Mouse (Mus musculus) liver, adult 2 months (tissue): ENCODE data around the gene Usp47. TPM values are rescaled to one million over a fixed set of nuclear protein-coding genes. Genes with fewer than 3 reads are reported as not detected.

ENCODE experiments used
- DNase-seq: peaks from one replicate; pipeline ENCODE4 v3.0.0-alpha.2; 2011; ENCODE audit warnings: low read depth, low spot score; ENCODE audit errors: extremely low read depth
- H3K27ac ChIP-seq: fragments of 200-500 bp; replicated peaks from 2 replicates; pipeline ENCODE4 v1.5.1; 2012; ENCODE audit warnings: low read depth, mild to moderate bottlenecking, control low read depth, inconsistent platforms, low read length; ENCODE audit not compliant: insufficient read depth
- H3K27me3 ChIP-seq: fragments of 200-500 bp; 2 replicates; pipeline ENCODE4 v1.6.1; 2012; ENCODE audit warnings: mild to moderate bottlenecking, moderate library complexity, low read length, inconsistent platforms; ENCODE audit not compliant: control insufficient read depth, insufficient read depth
- H3K36me3 ChIP-seq: fragments of 200-500 bp; 2 replicates; pipeline ENCODE4 v1.6.1; 2012; ENCODE audit warnings: low read length, inconsistent platforms; ENCODE audit not compliant: control insufficient read depth, insufficient read depth
- H3K4me1 ChIP-seq: fragments of 200-500 bp; 2 replicates; pipeline ENCODE4 v1.6.1; 2011; ENCODE audit warnings: low read length; ENCODE audit not compliant: control insufficient read depth, insufficient read depth
- H3K4me3 ChIP-seq: fragments of 200-500 bp; 2 replicates; pipeline ENCODE4 v1.5.1; 2011; ENCODE audit warnings: low read depth, mild to moderate bottlenecking, control low read depth, low read length, moderate library complexity; ENCODE audit not compliant: insufficient read depth
- H3K79me2 ChIP-seq: fragments of 200-500 bp; 2 replicates; pipeline ENCODE4 v1.6.1; 2012; ENCODE audit warnings: inconsistent platforms, mild to moderate bottlenecking, low read length, moderate library complexity; ENCODE audit not compliant: control insufficient read depth, insufficient read depth
- H3K9ac ChIP-seq: fragments of 200-500 bp; 2 replicates; pipeline ENCODE4 v1.6.1; 2012; ENCODE audit warnings: low read depth, mild to moderate bottlenecking, control low read depth, inconsistent platforms, low read length
- CTCF ChIP-seq: fragments of 200-500 bp; IDR thresholded peaks from 2 replicates; pipeline ENCODE4 v1.5.1; 2011; ENCODE audit warnings: low read depth, low read length, control low read depth
- POLR2A ChIP-seq: fragments of 200-500 bp; IDR thresholded peaks from 2 replicates; pipeline ENCODE4 v1.6.1; 2011; ENCODE audit warnings: low read length, control low read depth; ENCODE audit not compliant: insufficient read depth; ENCODE audit errors: extremely low read depth
- WGBS: fragments of 180-500 bp; shearing (Covaris S2); methylation state at CpG from one replicate; pipeline ENCODE4 v1.1.7; 2018; 5-methylcytosine and 5-hydroxymethylcytosine counted together
- polyA plus RNA-seq: library from polyadenylated mRNA; depleted of rRNA; stranded (reverse); fragments of >200 nt; gene quantifications from 2 replicates; pipeline ENCODE4 v1.2.3, GENCODE M21; 2012
- total RNA-seq: library from RNA; depleted of rRNA; stranded (reverse); fragments of >200 nt; gene quantifications from 2 replicates; pipeline ENCODE4 v1.2.3, GENCODE M21; 2014

The Usp47 gene
- total and polyA plus RNA-seq, 2 experiments = 9.4 to 56.3 TPM

DNA sequence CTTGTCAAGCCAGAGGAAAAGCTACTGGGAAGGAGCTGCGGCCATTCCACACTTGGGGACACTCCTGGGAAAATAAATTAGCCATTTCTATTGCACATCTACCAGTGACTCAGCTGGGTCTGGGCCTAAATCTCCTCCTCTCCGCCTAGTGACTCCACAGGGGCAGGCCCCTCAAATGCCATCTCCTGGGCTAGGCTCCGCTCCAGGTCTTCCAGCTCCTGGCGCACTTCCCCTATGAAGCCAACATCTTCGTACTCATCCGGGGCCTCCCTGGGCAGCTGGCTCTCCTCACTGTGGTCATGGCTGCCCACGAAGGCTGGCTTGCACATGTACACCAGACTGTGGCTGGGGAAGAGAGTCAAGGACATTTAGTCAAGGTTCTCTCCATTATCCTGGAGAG is 94.8 kb downstream of the Usp47 start:
- Histone ChIP-seq H3K9ac (no peak overlapping the region), H3K27ac (no peak overlapping the region), H3K4me3 (no peak overlapping the region), H3K4me1 (no peaks in the 10 kb centered on the region), H3K36me3 (no peaks in the 10 kb centered on the region), H3K27me3 (no peaks in the 10 kb centered on the region), H3K79me2 (no peaks in the 10 kb centered on the region)
- 96% methylated on average over 7 of the region's 7 CpGs for WGBS
- no peak for TF ChIP-seq POLR2A
- no peak for TF ChIP-seq CTCF
- no peak for DNase-seq

DNA sequence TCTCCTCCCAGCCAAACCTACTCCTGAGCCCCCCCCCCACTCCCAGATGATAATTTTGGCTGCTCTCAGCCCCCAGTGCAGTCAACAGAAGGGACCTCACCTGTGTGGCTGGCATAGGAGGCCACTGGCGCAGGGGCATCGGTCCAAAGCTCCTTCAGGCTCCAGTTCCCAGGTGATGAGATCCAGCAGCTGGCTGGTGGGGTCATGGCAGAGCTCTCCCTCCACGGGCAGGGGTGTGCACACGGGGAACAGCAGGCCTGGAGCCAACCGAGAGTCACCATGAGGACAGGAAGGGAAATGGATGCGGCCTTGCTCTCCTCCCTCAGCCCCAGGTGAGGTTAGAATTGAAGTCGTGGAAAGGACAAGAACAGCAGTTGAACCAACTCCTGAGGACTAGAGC is 95.9 kb downstream of the Usp47 start:
- WGBS = 84% methylated on average over 7 of the region's 7 CpGs
- Histone ChIP-seq H3K27ac (no peak overlapping the region), H3K4me1 (no peaks in the 10 kb centered on the region), H3K9ac (no peak overlapping the region), H3K36me3 (no peaks in the 10 kb centered on the region), H3K79me2 (no peaks in the 10 kb centered on the region), H3K27me3 (no peaks in the 10 kb centered on the region), H3K4me3 (no peak overlapping the region)
- TF ChIP-seq POLR2A (no peak), CTCF (no peak)
- DNase-seq = no peak

DNA sequence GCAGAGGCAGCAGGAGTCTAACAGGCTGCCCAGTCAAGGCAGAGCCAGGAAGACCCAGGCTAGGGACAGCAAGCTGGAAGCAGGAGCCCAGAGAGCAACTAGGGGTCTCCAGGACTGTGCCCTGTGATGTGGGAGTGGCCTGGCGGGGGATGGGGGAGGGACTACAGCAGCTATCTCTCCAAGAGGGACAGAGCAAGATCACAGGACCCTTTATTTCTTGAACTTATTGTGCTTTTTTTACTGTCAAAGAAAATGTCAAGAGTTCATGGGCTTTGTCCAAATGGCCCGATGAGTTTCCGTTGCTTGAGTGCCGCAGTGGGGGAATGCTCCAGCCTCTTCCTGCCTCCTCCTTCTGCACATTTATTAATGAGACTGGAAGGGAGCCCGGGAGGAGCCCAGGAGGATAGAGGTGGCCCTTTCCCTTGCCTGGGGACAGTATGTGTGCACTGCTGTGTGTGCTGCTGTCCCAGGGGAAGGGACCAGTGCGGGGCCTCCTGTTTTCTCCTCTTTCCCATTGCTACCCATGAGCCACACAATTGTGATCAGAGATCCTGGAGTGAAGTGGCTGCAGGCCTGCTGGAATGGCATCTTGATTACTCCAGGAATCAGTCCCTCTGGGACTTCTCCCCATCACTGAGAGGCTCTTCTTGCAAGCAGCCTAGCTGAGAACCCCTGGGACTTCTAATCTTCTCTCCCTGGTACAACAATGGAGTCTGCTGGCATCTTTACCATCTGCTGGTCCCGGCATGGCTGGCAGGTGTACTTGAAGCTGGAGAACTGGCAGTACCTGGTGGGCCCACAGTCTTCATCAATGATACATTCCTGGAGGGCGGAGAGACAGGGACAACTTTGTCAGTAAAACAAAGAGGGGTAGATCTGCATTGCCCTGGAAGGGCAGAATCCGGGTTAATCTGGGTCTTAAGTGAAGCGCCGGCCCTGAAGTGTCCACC is 97.8 kb downstream of the Usp47 start:
- Histone ChIP-seq H3K4me1 (no peaks in the 10 kb centered on the region), H3K27me3 (no peaks in the 10 kb centered on the region), H3K27ac (no peak overlapping the region), H3K36me3 (no peaks in the 10 kb centered on the region), H3K4me3 (no peak overlapping the region), H3K9ac (no peak overlapping the region), H3K79me2 (no peaks in the 10 kb centered on the region)
- TF ChIP-seq POLR2A (no peak), CTCF (no peak)
- WGBS = 82% methylated on average over 11 of the region's 11 CpGs
- DNase-seq = no peak

DNA sequence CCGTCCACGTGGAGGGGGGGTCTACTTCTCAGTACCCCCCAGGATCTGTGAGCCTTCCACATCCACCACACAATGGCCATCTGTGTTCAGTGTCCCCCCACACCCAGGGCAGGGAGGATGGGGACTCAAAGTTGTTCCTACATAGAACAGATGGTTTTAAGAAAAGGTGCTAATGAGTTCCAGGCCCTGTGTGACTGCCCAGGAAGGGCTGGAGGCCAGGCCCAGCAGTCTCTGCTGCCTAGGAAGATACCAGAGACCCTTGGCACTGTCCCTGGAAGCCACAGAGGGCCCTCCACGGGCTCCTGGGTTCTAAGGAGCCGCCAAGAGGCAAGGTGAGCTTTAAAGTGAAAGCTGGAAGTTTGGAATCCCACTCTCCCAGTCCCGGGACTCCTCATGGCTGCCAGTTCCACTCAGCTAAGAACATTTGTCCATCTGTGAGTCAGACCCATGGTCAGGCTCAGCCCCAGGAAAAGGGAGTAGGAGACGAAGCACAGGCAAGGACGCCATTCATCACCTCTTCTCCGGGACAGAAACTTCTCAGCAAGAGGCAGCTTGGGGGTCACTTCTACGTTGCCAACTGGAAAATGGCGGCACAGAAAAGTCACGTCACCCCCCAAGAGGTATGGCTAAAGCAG is 98.7 kb downstream of the Usp47 start:
- Histone ChIP-seq H3K79me2 (no peaks in the 10 kb centered on the region), H3K4me1 (no peaks in the 10 kb centered on the region), H3K9ac (no peak overlapping the region), H3K27ac (no peak overlapping the region), H3K36me3 (no peaks in the 10 kb centered on the region), H3K27me3 (no peaks in the 10 kb centered on the region), H3K4me3 (no peak overlapping the region)
- no peak for TF ChIP-seq CTCF
- no peak for TF ChIP-seq POLR2A
- DNase-seq = no peak
- 88% methylated on average over 11 of the region's 11 CpGs for WGBS

DNA sequence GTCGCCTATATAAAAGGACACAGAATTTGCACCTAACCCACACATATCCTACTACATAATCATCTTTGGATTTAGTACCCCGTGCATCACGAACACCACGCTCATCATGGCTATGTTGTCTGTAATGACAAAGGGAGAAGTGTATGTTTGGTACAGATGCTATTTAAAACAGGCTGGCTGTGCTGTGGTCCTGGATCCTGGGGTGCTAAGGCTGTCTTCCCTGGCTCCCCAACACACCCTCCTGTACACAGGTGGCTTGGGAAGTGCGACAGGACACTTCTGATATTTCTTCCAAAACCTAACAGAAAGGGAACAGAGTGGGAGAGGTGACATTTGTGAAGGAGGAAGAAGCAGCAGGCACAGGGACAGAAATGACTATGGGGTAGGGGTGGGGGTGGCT is 100.3 kb downstream of the Usp47 start:
- H3K27me3 ChIP-seq = no peaks in the 10 kb centered on the region
- DNase-seq = no peak
- no peaks in the 10 kb centered on the region for H3K36me3 ChIP-seq
- H3K9ac ChIP-seq = no peak overlapping the region
- H3K4me1 ChIP-seq = no peaks in the 10 kb centered on the region
- 91% methylated on average over 5 of the region's 5 CpGs for WGBS
- no peaks in the 10 kb centered on the region for H3K79me2 ChIP-seq
- no peak overlapping the region for H3K27ac ChIP-seq
- H3K4me3 ChIP-seq = no peak overlapping the region
- TF ChIP-seq CTCF = no peak

DNA sequence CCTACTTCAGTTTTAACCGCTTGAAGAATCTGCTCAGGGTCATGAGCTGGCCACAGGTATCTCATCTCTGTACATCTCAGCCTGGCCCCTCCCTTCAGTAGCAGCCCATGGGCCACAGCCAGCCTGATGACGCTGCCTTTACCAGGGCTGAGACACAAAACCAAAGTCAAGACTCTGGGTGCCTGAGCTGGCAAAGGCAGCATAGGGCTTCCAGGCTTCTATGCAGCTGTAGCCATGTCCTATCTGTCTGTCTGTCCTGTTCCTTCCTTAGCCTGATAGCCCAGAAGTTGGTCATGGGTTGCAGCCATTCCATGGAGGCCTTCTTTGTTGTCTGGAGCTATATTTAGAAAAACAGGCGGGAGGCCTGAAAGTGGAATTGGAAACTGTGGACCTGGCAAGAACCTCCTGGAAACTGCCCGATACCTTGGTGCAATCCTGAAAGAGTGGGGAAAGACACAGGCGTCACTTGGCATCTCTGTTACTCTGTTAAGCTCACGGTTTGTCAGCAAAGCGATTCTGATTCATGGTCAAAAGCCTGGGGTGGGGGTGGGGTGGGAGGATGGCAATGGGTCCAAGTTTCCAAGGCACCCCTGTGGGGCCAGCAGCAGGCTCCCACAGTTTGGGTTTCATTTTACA is 102.4 kb downstream of the Usp47 start:
- WGBS = 83% methylated on average over 7 of the region's 7 CpGs
- Histone ChIP-seq H3K27ac (no peak overlapping the region), H3K27me3 (no peaks in the 10 kb centered on the region), H3K79me2 (no peaks in the 10 kb centered on the region), H3K4me1 (no peaks in the 10 kb centered on the region), H3K9ac (no peak overlapping the region), H3K4me3 (no peak overlapping the region), H3K36me3 (no peaks in the 10 kb centered on the region)
- no peak for DNase-seq
- TF ChIP-seq POLR2A (no peak), CTCF (no peak)
